Mouse (Mus musculus): ENCODE data around the gene 1700029H14Rik.

GRCm38 (mm10) chr8:13577869-13578268 lies 15.6 kb upstream of the 1700029H14Rik start:
- TF ChIP-seq CTCF (IDR thresholded peaks at IDR 0.05; ENCODE audit: extremely low read depth, insufficient read depth, insufficient read length, insufficient replicate concordance) (no peak), POLR2A (IDR thresholded peaks at IDR 0.05; ENCODE audit: low read depth, low read length) (no peak)
